10 mouse cellular contexts compared by ENCODE assay signal in genomic region chr7:44358012-44358411, GRCm38 (mm10). TPM values are rescaled to one million over a fixed set of nuclear protein-coding genes. Genes with fewer than 3 reads are reported as not detected.
DNase-seq lines count a peak whose midpoint lies in the region; ATAC-seq and TF ChIP-seq lines count a peak whose summit lies in the region.
"Had no signal": no experiment of that assay in that cellular context is flagged by ENCODE, and none has a peak within 500 bp of the region (broad histone marks: within the 10 kb centered on the region; RNA-seq: fewer than 3 reads in every experiment).

No protein-coding gene starts in this region.

- no peak for TF ChIP-seq CTCF in intestine, postnatal 0 days (IDR thresholded peaks at IDR 0.05; ENCODE audit: low read depth)
- no peak for TF ChIP-seq CTCF in lung, adult 2 months (IDR thresholded peaks at IDR 0.05; ENCODE audit: insufficient read depth, low read length)

- peaks cover 36% of the 10 kb centered on the region for H3K4me1 ChIP-seq in intestine, embryonic 14.5 days (replicated peaks; ENCODE audit: control insufficient read depth, insufficient read depth, low read length)
- H3K4me1 ChIP-seq in intestine, postnatal 0 days (replicated peaks; ENCODE audit: control insufficient read depth, insufficient read depth, low read length), result no peaks in the 10 kb centered on the region
- peaks cover 13% of the 10 kb centered on the region for H3K4me1 ChIP-seq in forebrain, embryonic 14.5 days (ENCODE audit: control insufficient read depth, insufficient read depth, low read length)
- peaks cover 6% of the 10 kb centered on the region for H3K4me1 ChIP-seq in lung, adult 2 months (ENCODE audit: control insufficient read depth, insufficient read depth, low read length)
- peaks cover 30% of the 10 kb centered on the region for H3K4me1 ChIP-seq in midbrain, embryonic 14.5 days (ENCODE audit: control insufficient read depth, insufficient read depth, low read length)
- peaks cover 28% of the 10 kb centered on the region for H3K4me1 ChIP-seq in liver, embryonic 12.5 days

- peaks cover 66% of the 10 kb centered on the region for H3K27me3 ChIP-seq in intestine, embryonic 14.5 days (replicated peaks; ENCODE audit: control insufficient read depth, insufficient read depth, low read length)
- H3K27me3 ChIP-seq in intestine, postnatal 0 days (replicated peaks; ENCODE audit: control insufficient read depth, insufficient read depth, low read length), result peaks cover 78% of the 10 kb centered on the region
- peaks cover 56% of the 10 kb centered on the region for H3K27me3 ChIP-seq in forebrain, embryonic 14.5 days (replicated peaks; ENCODE audit: control insufficient read depth, insufficient read depth, low read length)
- peaks cover 18% of the 10 kb centered on the region for H3K27me3 ChIP-seq in midbrain, embryonic 14.5 days (ENCODE audit: control insufficient read depth, insufficient read depth, low read length)
- H3K27me3 ChIP-seq in liver, embryonic 12.5 days (replicated peaks), result peaks cover 97% of the 10 kb centered on the region

- H3K9me3 ChIP-seq in intestine, embryonic 14.5 days (ENCODE audit: control insufficient read depth, low read length), result no peaks in the 10 kb centered on the region
- H3K9me3 ChIP-seq in intestine, postnatal 0 days (ENCODE audit: control insufficient read depth), result no peaks in the 10 kb centered on the region
- no peaks in the 10 kb centered on the region for H3K9me3 ChIP-seq in forebrain, embryonic 14.5 days (replicated peaks; ENCODE audit: control insufficient read depth, low read length)
- no peaks in the 10 kb centered on the region for H3K9me3 ChIP-seq in midbrain, embryonic 14.5 days (ENCODE audit: control insufficient read depth, low read length)
- no peaks in the 10 kb centered on the region for H3K9me3 ChIP-seq in liver, embryonic 12.5 days (replicated peaks)
- H3K9me3 ChIP-seq: embryonic facial prominence, embryonic 12.5 days had no signal

- H3K27ac ChIP-seq in intestine, embryonic 14.5 days (ENCODE audit: low read depth), result no peak overlapping the region
- H3K27ac ChIP-seq in intestine, postnatal 0 days (ENCODE audit: low read depth, low read length), result no peak overlapping the region
- H3K27ac ChIP-seq in forebrain, embryonic 14.5 days (ENCODE audit: low read depth, low read length), result no peak overlapping the region
- peak overlapping the region; percentile 49; the same call in 1 of the 2 replicates for H3K27ac ChIP-seq in midbrain, embryonic 14.5 days (replicated peaks; ENCODE audit: low read depth, low read length)
- no peak overlapping the region for H3K27ac ChIP-seq in liver, embryonic 12.5 days
- H3K27ac ChIP-seq: embryonic facial prominence, embryonic 12.5 days; liver, embryonic 14.5 days had no signal

- no peaks in the 10 kb centered on the region for H3K36me3 ChIP-seq in intestine, embryonic 14.5 days (ENCODE audit: control insufficient read depth, insufficient read depth, low read length)
- H3K36me3 ChIP-seq in intestine, postnatal 0 days (ENCODE audit: control insufficient read depth, insufficient read depth), result no peaks in the 10 kb centered on the region
- H3K36me3 ChIP-seq in forebrain, embryonic 14.5 days (ENCODE audit: control insufficient read depth, insufficient read depth, low read length), result 0 out of 2 replicates have a peak, but pooled peaks cover 6% of the 10 kb centered on the region
- H3K36me3 ChIP-seq in midbrain, embryonic 14.5 days (ENCODE audit: control insufficient read depth, insufficient read depth, low read length), result peaks cover 24% of the 10 kb centered on the region
- H3K36me3 ChIP-seq in liver, embryonic 12.5 days, result no peaks in the 10 kb centered on the region
- H3K36me3 ChIP-seq: embryonic facial prominence, embryonic 12.5 days had no signal

- H3K9ac ChIP-seq in intestine, embryonic 14.5 days (ENCODE audit: low read length), result no peak overlapping the region
- H3K9ac ChIP-seq in intestine, postnatal 0 days (ENCODE audit: low read depth, low read length), result no peak overlapping the region
- no peak overlapping the region for H3K9ac ChIP-seq in forebrain, embryonic 14.5 days (ENCODE audit: low read length)
- H3K9ac ChIP-seq in midbrain, embryonic 14.5 days (replicated peaks; ENCODE audit: low read length), result peak overlapping the region; percentile 26; the same call in 1 of the 2 replicates
- no peak overlapping the region for H3K9ac ChIP-seq in liver, embryonic 12.5 days
- H3K9ac ChIP-seq: embryonic facial prominence, embryonic 12.5 days; liver, embryonic 14.5 days had no signal

- ATAC-seq in intestine, embryonic 14.5 days (replicated peaks; ENCODE audit: low FRiP score, low TSS enrichment, low read depth), result no peak
- no peak for ATAC-seq in intestine, postnatal 0 days
- no peak for ATAC-seq in forebrain, embryonic 14.5 days
- ATAC-seq in midbrain, embryonic 14.5 days (ENCODE audit: low FRiP score, low TSS enrichment), result no peak
- no peak for ATAC-seq in liver, embryonic 12.5 days
- ATAC-seq: activated CD4-positive, CD25-positive, alpha-beta regulatory T cell, adult 4 months had no signal

- H3K4me2 ChIP-seq in intestine, embryonic 14.5 days (ENCODE audit: low read length), result peak overlapping the region; percentile 46
- no peak overlapping the region for H3K4me2 ChIP-seq in intestine, postnatal 0 days (replicated peaks; ENCODE audit: low read depth)
- peak overlapping the region; percentile 12; the same call in 1 of the 2 replicates for H3K4me2 ChIP-seq in forebrain, embryonic 14.5 days (ENCODE audit: low read length)
- peak overlapping the region; percentile 26 for H3K4me2 ChIP-seq in midbrain, embryonic 14.5 days (ENCODE audit: low read length)
- H3K4me2 ChIP-seq in liver, embryonic 12.5 days, result no peak overlapping the region

- 0 out of 2 replicates have a peak overlapping the region, but pooled peaks have one; percentile 8 for H3K4me3 ChIP-seq in intestine, embryonic 14.5 days (ENCODE audit: low read depth, low read length)
- H3K4me3 ChIP-seq in intestine, postnatal 0 days (ENCODE audit: low read depth, low read length), result no peak overlapping the region
- no peak overlapping the region for H3K4me3 ChIP-seq in forebrain, embryonic 14.5 days (ENCODE audit: low read depth, low read length)
- no peak overlapping the region for H3K4me3 ChIP-seq in lung, adult 2 months (replicated peaks; ENCODE audit: extremely low read depth, low read depth, low read length)
- no peak overlapping the region for H3K4me3 ChIP-seq in midbrain, embryonic 14.5 days (replicated peaks; ENCODE audit: low read depth, low read length)
- H3K4me3 ChIP-seq in liver, embryonic 12.5 days, result no peak overlapping the region

- no peak for DNase-seq in intestine, embryonic 14.5 days (ENCODE audit: low spot score)
- DNase-seq in forebrain, embryonic 14.5 days (ENCODE audit: low spot score), result peak; percentile 9
- peak; percentile 25 for DNase-seq in lung, adult 2 months
- DNase-seq in midbrain, embryonic 14.5 days, result peak; percentile 19
- no peak for DNase-seq in spleen, postnatal 14 days (ENCODE audit: low spot score in 2 of 2)

- TF ChIP-seq POLR2A in lung, adult 2 months (IDR thresholded peaks at IDR 0.05; ENCODE audit: borderline replicate concordance, extremely low read depth, low read depth, low read length), result no peak

- 20% methylated on average over 5 of the region's 5 CpGs for WGBS in intestine, embryonic 14.5 days
- 25% methylated on average over 5 of the region's 5 CpGs for WGBS in intestine, postnatal 0 days
- WGBS in forebrain, embryonic 14.5 days, result 9% methylated on average over 5 of the region's 5 CpGs
- 14% methylated on average over 5 of the region's 5 CpGs for WGBS in lung, adult 2 months
- WGBS in midbrain, embryonic 14.5 days, result 15% methylated on average over 5 of the region's 5 CpGs
- 15% methylated on average over 5 of the region's 5 CpGs for WGBS in liver, embryonic 12.5 days (ENCODE audit: insufficient replicate concordance)

RNA-seq across cellular contexts. Expression of gene Syt3, which starts 25.9 kb away (rescaled TPM):
- 1.6 and 1.7 TPM in 2 replicates for polyA plus RNA-seq in intestine, embryonic 14.5 days (2014; fragmentation: Nextera tagmentation; extraction: Ambion mirVana)
- polyA plus RNA-seq in intestine, postnatal 0 days (2015; fragmentation: Nextera tagmentation; extraction: Ambion mirVana), result 0.55 and 0.58 TPM in 2 replicates
- 19.0 and 25.3 TPM in 2 replicates for polyA plus RNA-seq in forebrain, embryonic 14.5 days (2014; fragmentation: Nextera tagmentation; extraction: Ambion mirVana)
- 2.8 and 3.1 TPM in 2 replicates for polyA plus RNA-seq in lung, adult 2 months (2012; rRNA removed)
- 39.5 and 48.5 TPM in 2 replicates for polyA plus RNA-seq in midbrain, embryonic 14.5 days (2014; fragmentation: Nextera tagmentation; extraction: Ambion mirVana)
- polyA plus RNA-seq in liver, embryonic 12.5 days (2016; fragmentation: Nextera tagmentation; extraction: Ambion mirVana), result 0.05 and 0.11 TPM in 2 replicates
- polyA plus RNA-seq: activated CD4-positive, CD25-positive, alpha-beta regulatory T cell, adult 4 months had no signal

RNA-seq across cellular contexts. Expression of gene 1700008O03Rik, which starts 27.6 kb away (rescaled TPM):
- polyA plus RNA-seq in intestine, embryonic 14.5 days (2014; fragmentation: Nextera tagmentation; extraction: Ambion mirVana), result 1.5 and 1.6 TPM in 2 replicates
- 0.51 and 0.60 TPM in 2 replicates for polyA plus RNA-seq in intestine, postnatal 0 days (2015; fragmentation: Nextera tagmentation; extraction: Ambion mirVana)
- polyA plus RNA-seq in forebrain, embryonic 14.5 days (2014; fragmentation: Nextera tagmentation; extraction: Ambion mirVana), result 0.63 and 0.86 TPM in 2 replicates
- 0.98 and 1.2 TPM in 2 replicates for polyA plus RNA-seq in lung, adult 2 months (2012; rRNA removed)
- 1.7 and 1.9 TPM in 2 replicates for polyA plus RNA-seq in midbrain, embryonic 14.5 days (2014; fragmentation: Nextera tagmentation; extraction: Ambion mirVana)
- 0.38 TPM in 1 of 2 replicates, not detected in the other for polyA plus RNA-seq in liver, embryonic 12.5 days (2016; fragmentation: Nextera tagmentation; extraction: Ambion mirVana)

RNA-seq across cellular contexts. Expression of gene Shank1, which starts 48.0 kb away (rescaled TPM):
- 3.0 and 3.3 TPM in 2 replicates for polyA plus RNA-seq in intestine, embryonic 14.5 days (2014; fragmentation: Nextera tagmentation; extraction: Ambion mirVana)
- polyA plus RNA-seq in intestine, postnatal 0 days (2015; fragmentation: Nextera tagmentation; extraction: Ambion mirVana), result 0.39 and 0.44 TPM in 2 replicates
- 9.5 and 15.1 TPM in 2 replicates for polyA plus RNA-seq in forebrain, embryonic 14.5 days (2014; fragmentation: Nextera tagmentation; extraction: Ambion mirVana)
- 0.44 and 0.65 TPM in 2 replicates for polyA plus RNA-seq in lung, adult 2 months (2012; rRNA removed)
- polyA plus RNA-seq in midbrain, embryonic 14.5 days (2014; fragmentation: Nextera tagmentation; extraction: Ambion mirVana), result 35.1 and 37.8 TPM in 2 replicates
- 0.10 and 0.18 TPM in 2 replicates for polyA plus RNA-seq in liver, embryonic 12.5 days (2016; fragmentation: Nextera tagmentation; extraction: Ambion mirVana)
- polyA plus RNA-seq: activated CD4-positive, CD25-positive, alpha-beta regulatory T cell, adult 4 months had no signal

RNA-seq across cellular contexts. Expression of gene Clec11a, which starts 51.3 kb away (rescaled TPM):
- 5.4 and 6.3 TPM in 2 replicates for polyA plus RNA-seq in intestine, embryonic 14.5 days (2014; fragmentation: Nextera tagmentation; extraction: Ambion mirVana)
- 3.5 and 3.8 TPM in 2 replicates for polyA plus RNA-seq in intestine, postnatal 0 days (2015; fragmentation: Nextera tagmentation; extraction: Ambion mirVana)
- 3.7 and 4.5 TPM in 2 replicates for polyA plus RNA-seq in forebrain, embryonic 14.5 days (2014; fragmentation: Nextera tagmentation; extraction: Ambion mirVana)
- polyA plus RNA-seq in lung, adult 2 months (2012; rRNA removed), result 9.4 and 11.5 TPM in 2 replicates
- 4.6 and 4.7 TPM in 2 replicates for polyA plus RNA-seq in midbrain, embryonic 14.5 days (2014; fragmentation: Nextera tagmentation; extraction: Ambion mirVana)
- polyA plus RNA-seq in liver, embryonic 12.5 days (2016; fragmentation: Nextera tagmentation; extraction: Ambion mirVana), result 0.50 and 0.55 TPM in 2 replicates

Comparison
In these comparisons a context has a peak if more than half of its experiments do, and no peak if none do; other contexts are left out.
1. H3K4me2 ChIP-seq: peak in intestine, embryonic 14.5 days (single experiment), forebrain, embryonic 14.5 days (single experiment) and midbrain, embryonic 14.5 days (single experiment); none in intestine, postnatal 0 days (single experiment) and liver, embryonic 12.5 days (single experiment).
2. DNase-seq: peak in forebrain, embryonic 14.5 days (single experiment), lung, adult 2 months (single experiment) and midbrain, embryonic 14.5 days (single experiment); none in intestine, embryonic 14.5 days (single experiment) and spleen, postnatal 14 days (0 of 2).